Mouse (Mus musculus) MEL (cell line): ENCODE results near the gene Sptbn1.

Source experiments
- CHD2 ChIP-seq: IDR thresholded peaks from 2 replicates; pipeline ENCODE4 v1.6.1; 2011; ENCODE audit warnings: low read length, improper control_type of control experiment
- CTCF ChIP-seq, 3 experiments: IDR thresholded peaks in 2 of 3; conservative IDR thresholded peaks in 1 of 3; 2 replicates each; pipeline ENCODE4 v1.5.1; 2011 to 2012; ENCODE audit warnings: low read length in 3 of 3, low read depth in 2 of 3, mild to moderate bottlenecking in 2 of 3, improper control_type of control experiment in 1 of 3, inconsistent platforms in 1 of 3, mixed read lengths in 1 of 3, moderate library complexity in 1 of 3; ENCODE audit not compliant: control insufficient read depth in 1 of 3, insufficient read depth in 1 of 3, poor library complexity in 1 of 3, severe bottlenecking in 1 of 3
- EP300 ChIP-seq, 2 experiments: IDR thresholded peaks; 2 replicates each; pipeline ENCODE4 v1.6.1; 2011; ENCODE audit warnings: improper control_type of control experiment in 2 of 2, low read length in 2 of 2, low read depth in 1 of 2, mild to moderate bottlenecking in 1 of 2
- ETS1 ChIP-seq: IDR thresholded peaks from 2 replicates; pipeline ENCODE4 v1.6.1; 2012; ENCODE audit warnings: low read depth, mild to moderate bottlenecking, inconsistent platforms, low read length, improper control_type of control experiment, moderate library complexity
- GATA1 ChIP-seq: IDR thresholded peaks from 2 replicates; pipeline ENCODE4 v1.6.1; 2011; ENCODE audit warnings: low read depth, low read length, improper control_type of control experiment
- MAX ChIP-seq: IDR thresholded peaks from 2 replicates; pipeline ENCODE4 v1.6.1; 2011; ENCODE audit warnings: low read length, improper control_type of control experiment
- MEF2A ChIP-seq: IDR thresholded peaks from 2 replicates; pipeline ENCODE4 v1.6.1; 2014; ENCODE audit warnings: low read depth, mild to moderate bottlenecking, inconsistent platforms, low read length, improper control_type of control experiment; ENCODE audit not compliant: poor library complexity, insufficient replicate concordance, severe bottlenecking; ENCODE audit errors: extremely low read depth
- NELFE ChIP-seq: IDR thresholded peaks from 2 replicates; pipeline ENCODE4 v1.6.1; 2011; ENCODE audit warnings: low read depth, low read length, improper control_type of control experiment
- POLR2A ChIP-seq, 2 experiments: IDR thresholded peaks; 2 replicates each; pipeline ENCODE4 v1.6.1; 2011 to 2012; ENCODE audit warnings: low read length in 2 of 2, mild to moderate bottlenecking in 2 of 2, control low read depth in 1 of 2, improper control_type of control experiment in 1 of 2, low read depth in 1 of 2, moderate library complexity in 1 of 2; ENCODE audit not compliant: control insufficient read depth in 1 of 2, insufficient read depth in 1 of 2, poor library complexity in 1 of 2
- POLR2AphosphoS2 ChIP-seq: IDR thresholded peaks from 2 replicates; pipeline ENCODE4 v1.6.1; 2011; ENCODE audit warnings: low read length, improper control_type of control experiment
- POLR2AphosphoS5 ChIP-seq: IDR thresholded peaks from 2 replicates; pipeline ENCODE4 v1.6.1; 2012; ENCODE audit warnings: low read depth, borderline replicate concordance, mild to moderate bottlenecking, inconsistent platforms, low read length, moderate library complexity, mixed read lengths
- TAL1 ChIP-seq: IDR thresholded peaks from 2 replicates; pipeline ENCODE4 v1.6.1; 2012; ENCODE audit warnings: mild to moderate bottlenecking, inconsistent platforms, low read length, moderate library complexity, mixed read lengths
- USF1 ChIP-seq: IDR thresholded peaks from 2 replicates; pipeline ENCODE4 v1.6.1; 2014; ENCODE audit warnings: low read depth, mild to moderate bottlenecking, inconsistent platforms, low read length, improper control_type of control experiment, moderate library complexity
- ZNF384 ChIP-seq: IDR thresholded peaks from 2 replicates; pipeline ENCODE4 v1.6.1; 2012; ENCODE audit warnings: low read depth, mild to moderate bottlenecking, inconsistent platforms, low read length, improper control_type of control experiment

- no peak for TF ChIP-seq POLR2A (IDR thresholded peaks at IDR 0.05; ENCODE audit: control insufficient read depth in 1 of 2, insufficient read depth in 1 of 2, low read depth in 1 of 2, low read length in 2 of 2, poor library complexity in 1 of 2)
- no peak for TF ChIP-seq ZNF384
- no peak for TF ChIP-seq CTCF (IDR thresholded peaks at IDR 0.05 in 2 of 3, conservative IDR thresholded peaks at IDR 0.05 in 1 of 3; ENCODE audit: control insufficient read depth in 1 of 3, insufficient read depth in 1 of 3, low read depth in 2 of 3, low read length in 3 of 3, poor library complexity in 1 of 3, severe bottlenecking in 1 of 3)
- TF ChIP-seq POLR2AphosphoS2, result no peak
- TF ChIP-seq MAX, result no peak
- TF ChIP-seq USF1, result no peak
- no peak for TF ChIP-seq NELFE
- no peak for TF ChIP-seq CHD2
- TF ChIP-seq GATA1, result no peak
- TF ChIP-seq ETS1, result no peak
- TF ChIP-seq POLR2AphosphoS5, result no peak
- TF ChIP-seq EP300 (IDR thresholded peaks at IDR 0.05; ENCODE audit: low read depth in 1 of 2, low read length in 2 of 2), result no peak
- no peak for TF ChIP-seq TAL1
- no peak for TF ChIP-seq MEF2A
Observed at GRCm38 (mm10) chr11:30163081-30163480, 104.9 kb downstream of the Sptbn1 start.
